Mouse (Mus musculus) right cerebral cortex, postnatal 14 days (tissue): ENCODE results near the gene Zp2.

ENCODE experiments used
- DNase-seq: peaks from one replicate; pipeline ENCODE4 v3.0.0; 2022

Zp2 gene

DNA sequence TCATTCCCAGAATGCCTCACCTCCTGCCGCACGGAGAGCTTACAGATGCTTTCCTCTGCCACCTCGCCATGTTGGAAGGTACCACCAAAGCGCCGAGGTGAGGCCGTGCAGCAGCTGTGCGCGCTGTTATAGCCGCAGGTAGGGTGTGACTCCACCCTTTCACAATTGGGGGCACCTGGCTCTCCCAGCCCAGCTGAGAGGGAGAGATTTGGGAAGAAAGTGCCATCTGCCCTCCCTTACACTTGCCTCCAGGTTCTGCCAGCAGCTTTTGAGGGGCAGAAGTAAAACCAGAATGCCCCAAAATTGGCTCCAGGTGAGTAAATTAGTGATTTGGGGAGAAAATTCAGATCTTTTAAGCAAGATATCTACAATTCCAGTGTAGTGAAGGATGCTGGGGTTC lies at the start of gene Zp2:
Gene Zp2, minus strand, starts transcription at position 101 of the 400 bp plus-strand sequence.
- DNase-seq, result no peak

DNA sequence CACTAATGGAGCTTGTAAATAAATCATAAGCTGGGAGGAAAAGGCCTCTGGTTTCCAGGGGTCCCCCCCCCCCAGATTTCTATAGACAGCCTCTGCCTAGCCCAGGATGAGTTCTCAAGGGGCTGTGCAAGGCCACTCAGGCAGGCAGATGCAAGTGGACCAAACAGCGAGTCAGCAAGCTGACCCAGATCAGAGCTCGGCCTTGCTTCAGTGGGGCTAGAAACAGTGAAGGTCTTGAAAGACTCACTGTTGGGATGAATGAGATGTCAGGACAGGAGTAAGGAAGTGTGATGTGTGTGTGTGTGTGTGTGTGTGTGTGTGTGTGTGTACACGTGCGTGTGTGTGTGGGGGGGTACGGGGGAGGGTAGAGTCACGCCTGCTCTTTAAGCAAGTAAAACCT lies 47.7 kb upstream of the Zp2 start:
- no peak for DNase-seq

DNA sequence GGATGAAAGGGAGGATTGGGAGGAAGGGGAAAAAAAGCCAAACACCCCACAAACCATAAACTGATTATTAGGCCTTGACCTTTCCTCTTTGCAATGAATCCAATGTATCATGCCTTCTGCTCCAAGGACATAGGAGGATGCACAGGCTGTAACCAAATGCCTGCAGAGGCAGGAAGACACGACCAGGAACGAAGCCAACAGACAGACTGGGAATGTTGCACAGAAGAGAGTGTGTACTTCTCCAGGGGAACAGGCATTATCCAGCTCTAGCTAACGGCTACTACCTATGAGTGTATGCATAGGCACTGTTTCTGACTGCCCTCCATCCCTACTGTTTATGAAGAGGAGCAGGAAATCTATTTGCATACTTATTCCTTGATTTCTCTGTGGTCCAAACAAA lies 47.1 kb upstream of the Zp2 start:
- DNase-seq, result no peak

DNA sequence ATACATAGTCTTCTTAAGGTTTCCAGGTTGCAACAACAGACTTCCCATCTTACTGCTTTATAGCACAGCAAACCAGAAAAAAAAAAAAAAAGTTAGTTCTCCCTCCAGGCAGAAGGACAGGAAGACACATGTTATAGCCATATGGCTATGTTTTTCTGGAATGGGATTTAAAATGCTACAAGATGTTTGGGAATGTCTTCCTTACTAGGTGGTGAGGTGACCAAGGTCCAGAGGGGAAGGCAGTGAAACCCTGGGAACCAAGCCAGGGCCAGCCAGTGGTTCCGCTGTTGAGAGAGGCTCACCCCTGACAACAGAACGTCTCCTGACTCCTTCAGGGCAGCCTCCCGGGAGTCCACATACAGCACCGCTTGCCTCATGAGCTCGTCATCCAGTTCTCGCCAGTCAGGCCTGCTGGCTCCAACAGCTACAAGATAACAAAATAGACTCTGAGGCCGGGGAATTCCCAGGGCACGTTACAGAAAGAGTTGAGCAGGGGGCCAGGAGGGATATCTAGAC lies 45.1 kb upstream of the Zp2 start:
- DNase-seq, result no peak

DNA sequence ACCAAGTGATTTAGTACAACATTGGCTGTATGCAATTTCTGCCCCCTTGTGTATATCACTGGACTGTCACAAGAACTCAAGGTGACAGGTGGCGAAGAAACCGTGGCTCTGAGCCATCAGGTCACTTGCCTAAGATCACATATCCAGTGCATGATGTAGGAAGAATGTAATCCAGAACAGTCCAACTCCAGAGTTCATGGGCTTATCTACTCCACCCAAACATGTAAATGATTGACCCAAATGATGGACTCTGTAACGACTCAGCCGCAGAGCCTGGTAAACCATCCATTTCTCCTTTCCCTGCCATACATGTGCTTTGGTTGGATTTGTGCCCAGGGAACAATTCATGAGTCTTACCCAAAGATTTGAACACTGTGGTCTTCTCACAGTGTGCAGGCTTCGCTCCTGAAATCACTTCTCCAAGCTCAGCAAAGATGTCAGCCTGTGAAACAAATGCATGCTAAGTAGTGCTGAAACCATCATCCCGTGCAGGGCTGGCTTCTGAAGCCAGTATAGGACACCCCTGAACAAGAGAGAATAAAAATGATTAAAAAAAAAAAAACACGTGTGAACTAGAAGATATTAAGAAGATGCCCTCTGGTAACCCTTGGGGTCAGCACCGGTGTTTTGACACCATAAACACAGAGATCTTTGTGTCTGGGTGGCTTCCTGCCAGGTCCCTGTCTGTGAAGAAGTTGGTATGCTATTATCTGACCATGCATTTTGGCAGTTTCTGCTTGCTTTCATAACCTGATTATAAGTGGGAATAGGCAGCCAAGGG lies 44.5 kb upstream of the Zp2 start:
- DNase-seq, result no peak

DNA sequence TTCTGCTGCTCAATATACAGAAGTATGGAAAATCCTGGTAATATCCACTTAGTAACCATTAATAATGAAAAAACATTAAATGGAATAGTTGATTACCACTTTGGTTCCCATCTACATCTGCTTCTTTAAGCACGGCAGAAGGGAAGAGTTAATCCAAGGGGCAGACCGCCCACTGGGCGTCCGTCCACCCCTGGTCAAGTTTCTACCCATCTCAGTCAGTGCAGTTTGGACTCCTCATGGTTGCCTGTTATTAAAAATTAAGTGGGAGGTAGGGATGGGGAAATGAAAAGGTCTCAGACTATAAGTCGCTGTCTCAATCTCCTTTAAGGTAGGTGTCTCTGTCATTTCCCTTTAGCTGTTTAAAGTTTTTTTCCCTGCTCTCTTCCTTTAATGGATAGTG lies 43.9 kb upstream of the Zp2 start:
- DNase-seq, result no peak

DNA sequence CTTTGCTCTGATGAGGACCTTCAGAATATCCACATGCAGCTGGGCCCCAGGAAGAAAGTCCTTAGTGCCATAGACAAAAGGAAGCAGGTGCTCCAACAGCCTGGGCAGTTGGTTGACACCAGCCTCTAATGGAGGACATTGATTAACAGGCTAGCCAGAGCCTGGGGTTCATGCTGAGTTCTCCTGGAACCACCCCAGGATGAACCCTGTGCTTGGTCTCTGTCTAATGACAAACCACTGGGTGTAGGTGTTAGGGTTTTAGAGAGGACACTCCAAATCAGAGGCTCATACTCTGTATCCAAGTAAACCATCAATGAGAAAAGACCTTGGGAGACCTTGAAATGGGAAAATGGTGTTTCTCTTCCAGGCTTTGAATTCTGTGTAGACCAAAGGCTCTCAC lies 37.8 kb upstream of the Zp2 start:
- no peak for DNase-seq

DNA sequence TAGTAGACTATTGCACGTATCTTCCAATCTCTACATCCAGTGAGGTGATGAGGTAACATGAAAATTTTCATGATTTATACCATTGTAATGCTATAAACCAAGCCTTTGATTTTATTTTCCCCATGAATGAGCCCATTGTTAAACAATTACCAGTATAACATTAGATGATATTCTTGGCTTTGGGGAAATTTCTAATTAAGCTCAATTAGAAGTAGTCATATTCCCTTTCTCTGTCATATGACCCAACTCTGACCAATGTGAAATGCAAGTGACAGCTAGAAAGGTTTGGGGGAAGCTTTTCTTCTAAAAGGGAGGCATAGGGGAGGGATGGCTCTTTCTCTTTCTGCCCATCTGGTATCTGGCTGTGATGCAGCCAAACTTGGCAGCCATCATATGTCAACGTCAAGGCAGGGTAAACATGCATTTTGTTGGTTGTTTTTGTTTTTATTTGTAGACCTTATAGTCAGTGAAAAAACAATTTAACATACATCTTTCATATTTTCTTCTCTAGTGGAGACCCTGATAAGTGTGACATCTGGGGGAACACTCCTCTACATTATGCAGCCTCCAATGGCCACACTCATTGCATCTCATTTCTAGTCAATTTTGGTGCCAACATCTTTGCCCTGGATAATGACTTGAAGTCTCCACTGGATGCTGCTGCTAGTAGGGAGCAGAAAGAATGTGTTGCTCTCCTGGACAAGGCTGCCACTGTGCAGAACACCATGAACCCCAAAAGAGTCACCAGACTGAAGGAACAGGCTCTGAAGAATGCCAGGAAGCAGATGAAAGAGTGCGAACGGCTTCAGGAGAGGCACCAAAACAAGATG lies 36.5 kb upstream of the Zp2 start:
- DNase-seq, result no peak

DNA sequence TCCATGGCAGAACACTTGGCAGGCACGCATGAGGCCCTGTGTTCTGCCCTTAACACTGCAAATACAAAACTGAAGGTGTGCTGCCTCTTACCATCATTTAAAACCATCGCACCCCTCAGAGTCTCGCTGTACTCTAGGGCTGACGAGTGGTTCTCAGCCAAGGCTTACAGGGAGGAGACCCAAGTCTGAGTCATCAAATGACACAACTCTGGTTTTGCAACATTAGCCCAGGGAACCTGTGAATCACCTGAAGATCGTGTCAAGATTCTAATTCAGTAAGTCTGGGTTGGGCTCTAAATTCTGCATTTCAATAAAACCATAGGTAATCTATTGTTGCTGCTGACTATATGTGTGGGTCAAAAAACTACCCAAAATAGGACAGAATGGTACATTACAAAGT lies 35.5 kb upstream of the Zp2 start:
- DNase-seq, result no peak

DNA sequence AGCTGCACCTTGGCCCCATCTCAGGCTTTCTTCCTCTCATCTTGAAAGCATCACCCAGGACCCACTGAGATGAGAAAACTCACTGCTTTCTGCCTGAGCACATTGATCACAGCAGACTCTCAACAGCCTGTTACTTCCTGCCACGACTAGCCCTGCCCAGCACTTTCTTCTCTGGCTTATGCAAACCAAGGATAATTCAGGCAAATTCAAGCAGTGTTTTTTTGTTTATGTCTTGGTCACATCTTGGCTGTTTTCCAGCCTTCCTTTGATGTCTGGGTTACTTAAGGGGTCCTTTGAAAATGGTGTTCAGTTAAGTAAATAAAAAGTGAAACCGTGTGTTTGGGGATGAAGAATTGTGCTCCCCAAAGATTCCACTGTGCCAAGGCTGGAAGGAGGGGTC lies 33.8 kb upstream of the Zp2 start:
- DNase-seq, result no peak

DNA sequence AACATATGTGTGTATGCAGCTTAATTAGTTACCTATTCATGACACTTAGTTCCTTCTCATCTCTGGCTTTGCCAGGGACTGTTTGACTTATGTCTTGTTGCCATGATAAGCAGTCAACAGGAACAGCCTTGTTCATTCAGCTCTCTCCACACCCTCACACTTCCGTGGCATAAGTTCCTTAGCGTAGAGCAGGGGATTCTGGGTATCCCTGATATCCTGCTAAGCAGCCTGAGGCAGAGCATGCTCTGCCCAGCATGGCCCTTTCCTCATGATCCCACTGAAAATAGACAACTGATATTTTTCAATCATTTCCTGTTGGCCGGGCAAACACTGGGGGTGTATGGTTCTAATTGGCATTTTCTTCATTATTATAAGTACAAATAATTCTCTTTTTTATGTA lies 32.5 kb upstream of the Zp2 start:
- no peak for DNase-seq

DNA sequence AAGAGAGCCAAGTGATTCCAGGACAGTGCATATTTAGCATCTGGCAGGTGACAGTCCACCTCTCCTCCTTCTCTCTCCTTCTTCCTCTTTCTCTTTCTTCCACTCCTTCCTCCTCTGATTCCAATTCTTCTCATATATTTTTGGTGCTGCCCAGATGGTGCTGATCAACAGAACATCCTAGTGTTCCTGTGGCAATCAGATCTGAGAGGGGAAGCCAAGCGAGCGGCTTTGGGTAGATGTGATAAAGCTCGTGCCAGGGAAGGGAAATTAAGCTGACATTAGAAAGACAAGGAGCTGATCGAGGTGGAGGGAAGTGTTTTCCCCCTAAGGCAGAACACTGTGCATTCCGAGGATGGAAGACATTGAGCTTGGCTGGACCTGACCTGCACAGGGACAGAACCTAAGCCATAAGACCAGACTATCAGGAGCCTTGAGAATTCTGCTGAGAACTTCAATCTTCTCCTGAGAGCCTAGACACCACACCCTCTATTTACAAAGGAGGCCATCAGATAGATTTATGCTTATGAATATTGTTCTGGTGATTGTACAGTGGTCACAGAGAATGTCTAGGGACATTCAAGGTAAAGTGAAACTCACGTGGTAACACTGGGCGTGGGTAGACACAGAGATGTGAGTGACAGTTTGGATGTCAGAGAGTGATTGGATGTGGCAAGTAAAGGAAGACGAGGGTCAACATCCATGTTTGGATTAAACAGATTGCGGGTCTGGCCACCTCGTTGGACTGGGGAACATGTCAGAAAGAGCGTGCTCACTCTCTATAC lies 29.8 kb upstream of the Zp2 start:
- no peak for DNase-seq

DNA sequence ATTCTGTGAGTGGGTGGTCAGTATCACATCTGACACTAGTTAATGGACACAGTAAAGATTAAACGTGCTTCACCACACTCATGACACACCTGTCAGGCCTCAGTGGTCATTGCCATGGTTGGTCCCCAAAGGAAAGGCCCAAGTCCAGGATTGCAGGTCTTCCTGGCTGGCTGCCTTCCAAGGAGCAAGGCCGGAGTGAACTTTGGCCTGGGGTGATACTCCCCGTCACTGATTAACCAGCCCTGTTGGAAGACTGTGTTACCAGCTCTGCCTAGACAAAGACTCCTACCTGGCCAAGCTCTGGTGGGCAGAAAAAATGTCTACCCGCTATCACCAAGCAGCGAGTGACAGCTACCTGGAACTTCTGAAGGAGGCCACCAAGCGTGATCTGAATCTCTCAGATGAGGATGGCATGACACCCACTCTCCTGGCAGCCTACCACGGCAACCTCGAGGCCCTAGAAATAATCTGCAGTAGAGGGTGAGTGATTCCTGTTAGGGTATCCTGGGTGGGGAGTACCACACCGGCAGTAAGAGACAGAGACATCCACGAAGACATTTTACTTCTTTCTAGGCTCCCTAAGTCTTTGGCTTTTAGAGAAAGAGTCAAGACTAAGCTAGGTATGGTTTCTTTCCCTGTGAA lies 28.6 kb upstream of the Zp2 start, which contains the start of gene Anks4b:
Gene Anks4b, plus strand, starts transcription at position 256 of the 642 bp plus-strand sequence.
- no peak for DNase-seq

DNA sequence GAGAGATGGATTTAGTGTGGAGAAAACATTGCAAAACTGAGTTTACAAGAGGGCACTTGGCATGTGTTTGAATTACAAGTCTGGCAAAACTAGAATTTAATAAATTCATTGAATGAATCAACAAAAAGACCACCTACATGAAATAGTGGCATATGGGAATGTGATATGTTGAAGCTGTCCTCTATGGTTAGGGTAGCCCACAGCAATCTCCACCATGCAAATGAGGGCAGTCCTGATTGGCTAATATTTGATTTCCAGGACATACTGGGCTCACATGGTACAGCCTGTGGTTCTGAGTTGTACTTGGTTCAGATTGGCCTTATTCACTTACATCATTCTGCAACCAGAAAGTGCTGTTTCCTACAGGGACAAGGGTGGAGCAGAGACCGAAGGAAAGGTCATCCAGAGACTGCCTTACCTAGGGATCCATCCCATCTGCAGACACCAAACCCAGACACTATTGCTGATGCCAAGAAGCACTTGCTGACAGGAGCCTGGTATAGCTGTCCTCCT lies 27.2 kb upstream of the Zp2 start:
- DNase-seq, result no peak

DNA sequence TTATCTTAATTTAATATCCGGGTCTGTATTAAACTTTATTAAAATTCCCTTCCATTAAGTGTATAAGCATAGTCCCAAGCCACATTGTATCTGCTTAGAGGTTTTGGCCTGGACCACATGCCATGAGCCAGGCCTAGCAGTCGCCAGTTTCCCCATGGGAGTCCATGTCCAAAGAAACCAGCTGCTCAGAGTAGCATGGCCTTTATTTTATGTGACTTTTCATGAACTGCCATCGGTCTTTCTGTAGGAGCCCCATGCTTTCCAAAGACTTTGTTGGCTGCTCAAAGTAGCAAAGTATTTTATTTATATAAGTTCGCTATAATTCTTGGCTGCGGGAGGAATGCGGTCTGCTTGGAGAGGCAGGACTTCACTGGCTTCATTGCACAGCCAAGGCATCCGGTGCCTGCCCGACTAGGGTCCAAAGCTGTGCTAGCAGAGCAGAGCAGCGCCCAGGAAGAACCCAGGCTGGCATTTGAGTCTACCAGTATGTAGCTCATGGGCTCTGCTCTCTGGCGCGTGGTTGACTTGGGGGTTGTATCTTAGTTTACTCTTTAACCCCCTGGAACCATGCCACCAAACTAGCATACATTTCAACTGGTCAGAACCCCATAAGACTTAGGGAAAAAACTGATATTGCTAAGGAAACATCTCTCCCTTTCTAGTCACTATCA lies 18.6 kb upstream of the Zp2 start:
- DNase-seq, result no peak

DNA sequence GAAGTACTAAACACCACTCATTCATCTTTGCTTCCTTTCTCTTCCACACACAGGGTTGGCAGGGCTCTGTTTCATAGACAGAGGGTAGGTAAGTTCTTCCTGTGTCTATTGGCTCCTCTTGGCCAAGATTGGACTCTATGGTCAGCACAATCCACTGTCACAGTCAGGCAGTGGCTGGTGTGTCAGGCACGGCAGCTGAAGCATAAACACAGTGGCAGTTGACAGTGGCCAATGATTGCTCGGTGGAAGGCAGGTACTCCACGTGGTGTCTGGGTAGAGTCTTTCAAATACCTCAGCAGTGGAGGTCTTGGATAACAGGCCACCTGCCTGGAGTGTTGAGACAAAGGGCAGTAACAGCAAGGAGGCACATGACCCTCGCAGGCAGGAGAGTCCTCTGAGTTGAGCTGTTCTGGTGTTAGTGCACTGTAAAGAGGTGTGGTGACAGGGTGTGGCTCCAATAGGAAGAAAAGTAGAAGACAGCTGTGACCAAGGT lies 13.1 kb upstream of the Zp2 start:
- DNase-seq, result no peak

DNA sequence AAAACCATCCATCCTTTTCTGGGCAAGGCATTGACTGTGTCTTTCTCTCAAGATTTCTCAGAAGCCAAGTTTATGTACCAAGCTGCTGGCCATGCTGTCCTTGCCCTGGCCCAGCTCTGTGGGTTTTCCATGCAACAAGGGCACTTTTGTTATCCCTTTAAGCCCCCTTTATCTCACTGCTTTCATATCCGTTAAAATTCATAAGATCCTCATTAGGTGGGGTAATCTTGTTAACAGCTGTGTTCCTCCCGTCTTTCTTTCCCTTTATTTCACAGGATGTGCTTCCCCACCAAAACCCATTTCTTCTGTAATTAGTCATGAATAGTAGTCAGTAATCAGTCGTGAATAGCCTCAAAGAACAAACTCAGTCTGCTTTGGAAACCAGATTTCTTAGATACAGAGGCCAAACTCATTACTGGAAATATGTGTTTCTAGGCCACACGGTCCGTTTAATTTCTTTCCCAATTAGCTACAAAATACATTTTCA lies 12.5 kb upstream of the Zp2 start:
- DNase-seq, result no peak

DNA sequence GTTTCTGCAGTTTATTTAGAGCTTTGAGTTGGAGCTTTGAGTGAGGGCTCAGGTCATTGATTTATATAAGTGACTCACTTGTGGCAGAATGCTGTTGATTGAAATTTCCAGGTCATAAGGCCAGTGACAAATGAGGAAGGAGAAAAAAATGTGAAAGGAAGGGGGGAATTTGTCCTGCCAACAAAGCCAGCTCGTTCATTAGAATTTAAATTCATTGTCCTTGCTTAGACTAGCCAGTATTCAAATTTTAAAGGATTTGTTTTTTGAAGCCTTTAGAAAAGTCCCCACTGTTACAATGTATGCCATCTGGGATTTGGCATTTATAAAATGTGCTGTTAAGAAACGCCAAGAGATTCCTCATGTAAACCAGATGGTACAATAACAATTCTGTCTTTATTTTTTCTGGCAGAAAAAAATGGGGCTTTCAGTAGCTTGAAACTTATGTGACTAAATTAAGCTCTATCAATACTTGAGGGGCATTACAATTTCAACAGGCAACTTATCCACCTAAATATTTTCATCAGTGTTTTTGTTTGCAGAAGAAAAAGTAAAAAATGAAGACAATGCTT lies 11.8 kb upstream of the Zp2 start:
- no peak for DNase-seq

DNA sequence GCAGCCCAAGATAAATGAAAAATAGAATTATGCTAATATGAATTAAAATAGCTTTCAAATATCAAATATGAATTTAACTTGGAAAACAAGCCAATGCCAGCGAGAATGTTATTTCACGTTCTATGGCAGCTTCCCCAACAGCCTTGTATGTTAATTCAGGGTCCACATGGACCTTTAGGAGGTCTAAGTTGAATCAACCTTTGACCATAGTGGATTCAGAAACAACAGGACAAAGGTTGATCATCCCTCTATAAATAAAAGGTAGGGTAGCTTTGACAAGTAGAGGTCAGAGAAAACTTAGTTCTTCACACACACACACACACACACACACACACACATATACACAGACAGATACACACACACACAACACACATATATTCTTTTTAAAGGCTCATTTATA lies 5.8 kb upstream of the Zp2 start:
- DNase-seq, result no peak

DNA sequence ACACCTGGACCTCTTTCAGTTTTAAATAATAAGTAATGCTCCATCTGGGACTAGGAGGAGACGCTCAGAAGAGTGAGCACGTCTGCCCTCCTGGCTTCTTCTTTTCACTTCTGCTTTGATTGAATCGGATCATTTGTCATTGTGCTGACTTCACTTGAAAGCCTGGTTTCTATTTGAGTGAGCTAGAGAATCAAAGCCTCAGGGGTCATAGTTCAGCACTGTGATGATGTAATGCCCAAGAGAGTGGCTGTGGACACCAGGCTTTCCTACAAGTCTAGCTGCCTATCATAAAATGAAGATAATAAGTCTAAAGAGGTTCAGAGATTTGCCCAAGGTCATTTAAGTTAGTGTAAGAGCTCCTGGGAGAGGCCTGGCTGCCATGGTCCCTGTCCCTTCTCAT lies 5.2 kb upstream of the Zp2 start:
- DNase-seq, result no peak

DNA sequence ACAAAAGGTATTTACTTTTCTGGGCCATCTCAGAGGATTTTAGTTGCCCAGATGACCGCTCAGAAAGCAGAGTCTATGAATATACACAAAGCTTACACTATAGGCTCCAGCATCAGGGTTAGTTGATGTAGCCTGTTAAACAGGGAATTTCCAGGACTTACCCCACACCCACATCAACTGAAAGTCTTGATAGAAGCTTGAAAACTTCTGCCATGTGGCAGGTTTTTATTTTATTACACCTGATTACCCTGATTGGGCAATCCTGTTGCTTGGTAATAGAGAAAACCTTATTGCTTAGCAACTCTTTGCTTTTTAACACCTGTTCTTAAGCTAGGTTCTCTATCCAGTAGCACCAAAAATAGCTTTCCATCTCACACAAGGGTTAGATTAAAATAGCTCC lies 2.3 kb downstream of the Zp2 start:
- no peak for DNase-seq
